ENCODE assay signal across 8 mouse cellular contexts in genomic region chr7:66230638-66231550, GRCm38 (mm10).
A peak's percentile ranks its signal among the peaks of the same experiment; 100 is the strongest.
DNase-seq lines count a peak whose midpoint lies in the region; ATAC-seq lines count a peak whose summit lies in the region.

No protein-coding gene starts in this region.

- no peaks in the 10 kb centered on the region for H3K36me3 ChIP-seq in lung, embryonic 16.5 days (ENCODE audit: control insufficient read depth, insufficient read depth, low read length)

- H3K9me3 ChIP-seq in lung, embryonic 16.5 days (ENCODE audit: control insufficient read depth, low read length), result no peaks in the 10 kb centered on the region

- H3K27me3 ChIP-seq in lung, embryonic 16.5 days (ENCODE audit: control insufficient read depth, insufficient read depth, low read depth, low read length), result no peaks in the 10 kb centered on the region

- peaks cover 21% of the 10 kb centered on the region for H3K4me1 ChIP-seq in lung, embryonic 16.5 days (replicated peaks; ENCODE audit: control insufficient read depth, insufficient read depth, low read length)

- DNase-seq in lung, postnatal 14 days, result no peak
- peak; percentile 80 for DNase-seq in embryo, embryonic 11 days
- DNase-seq in frontal cortex, postnatal 14 days (ENCODE audit: low spot score in 2 of 2), result peak; percentile 21 to 30
- DNase-seq in layer of hippocampus, adult 8-10 months (ENCODE audit: low spot score in 2 of 2), result peak; percentile 18 to 38
- no peak for DNase-seq in spleen, adult 18-20 months
- DNase-seq in thymus, postnatal 36 days, result no peak

- H3K27ac ChIP-seq in lung, embryonic 16.5 days (ENCODE audit: low read length), result peak overlapping the region; percentile 82

- peak overlapping the region; percentile 6; the same call in 1 of the 2 replicates for H3K9ac ChIP-seq in lung, embryonic 16.5 days (ENCODE audit: low read length)

- peak; percentile 56 for ATAC-seq in lung, embryonic 16.5 days (ENCODE audit: low read depth)
- ATAC-seq in megakaryocyte progenitor cell, adult 5-6 weeks (replicated peaks; ENCODE audit: poor library complexity), result peak; percentile 2; the same call in 1 of the 2 replicates

- WGBS in lung, embryonic 16.5 days, result 43% methylated on average over 17 of the region's 17 CpGs

- H3K4me2 ChIP-seq in lung, embryonic 16.5 days (ENCODE audit: low read depth, low read length), result no peak overlapping the region

- no peak overlapping the region for H3K4me3 ChIP-seq in lung, embryonic 16.5 days (ENCODE audit: low read length)

Comparison
In these comparisons a context has a peak if more than half of its experiments do, and no peak if none do; other contexts are left out.
1. DNase-seq: peak in embryo, embryonic 11 days (single experiment), frontal cortex, postnatal 14 days (2 of 2) and layer of hippocampus, adult 8-10 months (2 of 2); none in lung, postnatal 14 days (single experiment), spleen, adult 18-20 months (0 of 2) and thymus, postnatal 36 days (0 of 2).